Mouse (Mus musculus) NIH3T3 (cell line): ENCODE results near the gene Col15a1.
A peak's percentile ranks its signal among the peaks of the same experiment; 100 is the strongest.

Source experiments
- DNase-seq: peaks from one replicate; pipeline ENCODE4 v3.0.0-alpha.2; 2012; ENCODE audit warnings: low read depth

The Col15a1 gene

DNA sequence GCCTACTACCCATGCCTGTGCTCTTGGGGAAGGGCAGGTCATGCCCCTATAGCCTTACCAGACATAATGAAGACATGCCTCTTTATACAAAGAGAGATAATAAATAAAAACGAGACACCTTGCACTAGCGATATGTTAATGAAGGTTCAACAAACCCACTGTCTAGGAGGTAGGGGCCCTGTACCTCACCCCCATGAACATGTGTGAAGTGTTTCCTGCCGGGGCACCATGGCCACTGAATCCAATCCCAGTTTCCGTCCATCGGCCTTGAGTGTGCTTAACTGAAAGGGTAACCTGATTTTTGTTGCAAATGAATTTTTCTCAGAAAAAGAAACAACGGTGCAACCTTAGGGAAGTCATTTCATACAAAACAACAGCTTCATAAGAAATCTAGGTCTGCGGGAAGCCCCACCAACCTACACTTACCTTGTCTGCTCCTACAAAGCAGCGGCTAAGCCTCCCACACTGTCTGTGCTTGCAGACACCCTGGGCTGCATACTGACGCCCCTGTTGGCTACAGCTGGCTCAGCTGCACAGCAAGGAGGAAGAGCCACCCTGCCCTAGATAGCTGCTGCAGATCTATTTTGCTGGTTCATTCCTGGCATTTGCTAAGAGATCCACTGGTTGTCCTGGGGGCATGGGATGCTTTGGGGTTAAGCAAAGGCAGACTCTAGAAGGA lies 64.6 kb downstream of the Col15a1 start:
- DNase-seq: no peak

GRCm38 (mm10) chr4:47273795-47274194 lies 65.8 kb downstream of the Col15a1 start:
- DNase-seq: no peak

GRCm38 (mm10) chr4:47274911-47275310 lies 67.0 kb downstream of the Col15a1 start:
- DNase-seq: no peak

DNA sequence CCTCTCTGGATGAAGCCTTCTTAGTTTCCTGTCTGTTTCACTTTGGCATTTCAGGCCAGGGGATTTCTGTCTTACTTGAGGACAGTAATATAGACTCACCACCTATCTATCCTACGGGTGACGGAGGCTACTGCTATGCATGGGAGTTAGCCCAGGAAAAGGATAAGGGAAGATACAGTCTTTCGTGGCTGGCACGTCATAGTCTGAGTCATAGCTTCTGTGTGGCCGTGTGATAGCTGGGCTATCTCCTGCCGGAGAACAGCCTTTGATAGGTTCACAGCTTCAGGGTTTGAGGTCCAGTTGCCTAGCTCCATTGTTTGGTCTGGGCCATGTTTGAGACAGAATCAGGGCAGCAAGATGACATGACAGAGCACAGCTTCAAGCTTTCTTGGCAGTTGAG lies 70.4 kb downstream of the Col15a1 start:
- DNase-seq: no peak

DNA sequence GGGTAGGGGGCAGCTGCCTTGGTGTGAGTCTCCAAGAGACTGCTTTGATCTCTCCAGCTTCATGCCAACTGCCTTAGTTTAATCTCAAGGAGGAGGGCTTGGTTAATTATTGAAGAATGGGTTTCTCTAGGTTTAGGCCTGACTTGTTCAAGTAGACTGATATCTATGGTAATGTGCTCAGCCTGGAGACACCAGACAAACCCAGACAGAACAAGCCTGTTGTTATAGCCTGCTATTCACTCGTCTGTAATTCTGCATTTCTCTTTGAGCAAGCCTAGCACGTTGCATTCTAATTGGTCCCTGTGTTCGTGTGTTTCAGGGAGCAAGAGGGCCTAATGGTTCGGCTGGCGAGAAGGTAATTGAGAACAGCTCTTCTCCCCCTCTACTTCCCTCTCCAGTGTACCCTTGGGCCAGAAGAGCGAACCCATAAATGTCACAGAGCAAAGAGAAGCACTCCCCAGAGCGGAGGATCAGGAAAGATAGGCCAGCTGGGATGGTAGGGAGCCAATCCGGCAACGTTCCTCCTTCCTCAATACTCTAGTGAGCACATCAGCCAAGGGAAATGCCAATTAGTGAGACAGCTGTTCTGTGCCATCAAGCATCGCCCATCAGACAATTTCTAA lies 71.2 kb downstream of the Col15a1 start:
- DNase-seq: no peak

- no peak for DNase-seq
These were observed 72.2 kb downstream of the Col15a1 start for GRCm38 (mm10) chr4:47280126-47280525.

DNA sequence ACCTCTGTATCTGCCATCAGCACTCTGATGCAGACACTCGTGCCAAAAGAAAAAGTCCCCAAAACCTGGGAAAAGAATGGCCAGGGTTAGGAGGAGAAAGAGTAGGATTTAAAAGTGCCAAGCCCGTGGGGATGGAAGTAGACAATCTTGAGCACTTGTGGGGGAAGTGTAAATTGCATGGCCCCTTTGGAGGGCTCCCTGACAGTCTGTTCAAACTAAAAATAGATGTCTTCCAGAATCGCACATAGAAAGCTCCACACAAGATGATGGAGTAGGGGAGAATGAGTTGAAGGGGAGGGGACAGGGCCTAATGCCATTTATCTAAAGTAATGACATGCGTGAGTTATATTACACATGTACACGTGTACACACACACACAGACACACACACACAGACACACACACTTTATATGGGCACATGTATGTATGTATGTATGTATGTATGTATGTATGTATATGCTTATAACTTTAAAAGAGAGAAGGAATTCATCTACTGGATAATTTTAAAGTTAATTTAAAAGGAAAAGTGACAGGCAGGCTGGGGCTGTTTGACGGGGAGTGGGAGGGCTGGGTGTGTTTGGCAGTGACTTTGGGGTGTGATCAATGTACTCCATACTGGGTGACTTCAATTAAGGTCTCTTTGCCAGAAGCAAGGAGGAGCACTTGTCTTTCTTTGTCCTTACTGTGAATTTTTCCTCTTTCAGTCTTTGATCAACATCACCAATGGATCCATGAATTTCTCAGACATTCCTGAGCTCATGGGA lies 74.1 kb downstream of the Col15a1 start:
- no peak for DNase-seq

GRCm38 (mm10) chr4:47284311-47284710 lies 76.3 kb downstream of the Col15a1 start:
- DNase-seq: no peak

GRCm38 (mm10) chr4:47284874-47285273 lies 76.9 kb downstream of the Col15a1 start:
- DNase-seq: peak; percentile 73

DNA sequence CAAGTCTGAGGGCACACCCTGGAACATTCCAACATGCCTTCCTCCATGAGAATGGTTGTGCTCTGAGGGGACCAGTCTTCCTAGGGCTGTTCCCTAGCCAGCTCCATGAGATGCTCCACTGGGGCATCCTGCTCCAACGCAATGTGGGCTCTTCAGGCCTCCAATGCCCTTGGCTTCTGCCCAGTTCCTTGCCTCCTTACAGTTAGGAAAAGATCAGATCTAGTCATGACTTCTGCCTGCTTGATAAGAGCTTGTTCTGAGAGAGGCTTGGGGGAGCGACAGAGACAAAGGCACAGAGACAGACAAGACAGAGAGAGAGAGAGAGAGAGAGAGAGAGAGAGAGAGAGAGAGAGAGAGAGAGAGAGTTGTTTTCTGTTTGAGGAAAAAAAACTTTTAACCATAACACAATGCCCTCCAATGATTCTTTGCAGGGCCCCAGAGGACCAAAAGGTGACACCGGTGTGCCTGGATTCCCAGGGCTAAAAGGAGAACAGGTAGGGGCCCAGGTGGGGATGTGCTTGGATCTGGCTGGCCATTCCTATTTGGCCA lies 78.7 kb downstream of the Col15a1 start:
- no peak for DNase-seq

- DNase-seq: no peak
These were observed 79.5 kb downstream of the Col15a1 start for GRCm38 (mm10) chr4:47287468-47287867.

DNA sequence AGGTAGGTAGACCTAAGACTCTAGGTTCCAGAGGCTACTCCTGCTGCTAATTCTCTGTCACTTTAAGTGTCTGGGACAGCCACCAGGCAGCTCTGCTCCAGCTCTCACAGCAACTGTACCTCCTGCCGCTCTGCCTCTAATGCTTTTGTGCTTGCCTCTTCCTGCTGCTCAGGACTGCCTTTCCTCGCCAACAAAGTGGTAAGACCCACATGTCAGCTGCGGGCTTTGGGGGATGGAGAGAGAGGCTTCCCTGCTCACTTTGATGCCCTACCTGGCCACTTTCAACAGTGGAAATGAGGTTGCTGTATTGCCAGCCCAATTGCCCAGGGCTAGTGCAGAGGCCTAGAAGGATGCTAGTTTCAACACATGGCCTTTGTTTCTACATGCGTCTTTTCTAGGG lies 80.3 kb downstream of the Col15a1 start:
- DNase-seq: no peak

- no peak for DNase-seq
These were observed 81.6 kb downstream of the Col15a1 start for GRCm38 (mm10) chr4:47289526-47289925.

GRCm38 (mm10) chr4:47290448-47290847 lies 82.5 kb downstream of the Col15a1 start:
- DNase-seq: no peak

GRCm38 (mm10) chr4:47291013-47291412 lies 83.1 kb downstream of the Col15a1 start:
- no peak for DNase-seq

DNA sequence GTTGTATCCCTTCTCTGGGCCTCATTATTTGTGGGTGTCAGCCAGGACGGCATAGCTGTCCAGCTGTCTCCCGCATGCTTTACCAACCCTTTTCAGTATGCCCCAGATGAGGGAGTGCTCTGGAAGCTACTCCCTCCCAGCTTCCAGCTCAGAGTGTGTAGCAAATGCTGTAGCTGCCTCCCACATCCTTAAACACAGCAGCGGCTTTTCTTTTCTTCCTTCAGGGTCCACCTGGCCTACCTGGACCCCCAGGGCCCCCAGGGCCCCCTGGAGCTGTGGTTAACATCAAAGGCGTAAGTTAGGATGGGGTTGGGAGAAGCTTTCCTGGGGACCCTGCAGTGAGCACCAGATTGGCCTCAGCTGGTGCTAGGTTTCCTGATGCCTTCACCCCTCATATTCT lies 85.0 kb downstream of the Col15a1 start:
- peak; percentile 31 for DNase-seq

GRCm38 (mm10) chr4:47293771-47294543 lies 86.0 kb downstream of the Col15a1 start:
- peak; percentile 84 for DNase-seq

GRCm38 (mm10) chr4:47294544-47295070 lies 86.6 kb downstream of the Col15a1 start:
- DNase-seq: no peak

GRCm38 (mm10) chr4:47295547-47295946 lies 87.6 kb downstream of the Col15a1 start:
- peak; percentile 25 for DNase-seq

GRCm38 (mm10) chr4:47300701-47301100 lies 92.7 kb downstream of the Col15a1 start:
- DNase-seq: peak; percentile 37

DNA sequence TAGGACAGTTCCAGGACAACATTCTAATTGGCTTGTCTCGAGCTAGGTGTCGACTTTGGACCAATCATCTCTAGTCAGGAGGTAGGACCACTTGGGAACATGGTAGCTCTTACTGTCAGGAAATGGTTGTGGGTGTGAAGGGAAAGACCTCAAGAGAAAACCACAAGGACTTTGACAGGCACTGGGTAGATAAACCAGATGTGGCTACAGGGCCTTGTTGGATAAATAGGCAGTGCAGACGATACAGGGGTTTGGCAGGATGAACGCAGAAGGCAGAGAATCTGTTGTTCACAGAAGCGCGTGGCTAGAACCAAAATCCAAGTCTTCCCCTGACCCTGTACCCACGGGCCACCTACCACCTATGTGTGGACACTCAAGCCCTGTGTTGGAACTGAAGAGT lies 94.6 kb downstream of the Col15a1 start:
- DNase-seq: no peak
